Mouse (Mus musculus) small intestine, adult 2 months (tissue): ENCODE data around the gene Lamb2. TPM values are rescaled to one million over a fixed set of nuclear protein-coding genes. Genes with fewer than 3 reads are reported as not detected.

ENCODE experiments used
- H3K27ac ChIP-seq: fragments of 200-500 bp; 2 replicates; pipeline ENCODE4 v1.5.1; 2012; ENCODE audit warnings: low read depth, low read length, control low read depth, inconsistent platforms; ENCODE audit not compliant: insufficient read depth
- H3K27me3 ChIP-seq: fragments of 200-500 bp; 2 replicates; pipeline ENCODE4 v1.6.1; 2012; ENCODE audit warnings: mild to moderate bottlenecking, moderate library complexity, low read length, inconsistent platforms; ENCODE audit not compliant: control insufficient read depth, insufficient read depth
- H3K36me3 ChIP-seq: fragments of 200-500 bp; 2 replicates; pipeline ENCODE4 v1.6.1; 2012; ENCODE audit warnings: mild to moderate bottlenecking, low read length, control low read depth, inconsistent platforms; ENCODE audit not compliant: control insufficient read depth, insufficient read depth
- H3K4me1 ChIP-seq: fragments of 200-500 bp; 2 replicates; pipeline ENCODE4 v1.6.1; 2012; ENCODE audit warnings: low read length, inconsistent platforms, mixed read lengths; ENCODE audit not compliant: control insufficient read depth, insufficient read depth, insufficient read length
- H3K4me3 ChIP-seq: fragments of 200-500 bp; 2 replicates; pipeline ENCODE4 v1.5.1; 2012; ENCODE audit warnings: low read depth, mild to moderate bottlenecking, control low read depth, inconsistent platforms, low read length, moderate library complexity
- CTCF ChIP-seq: fragments of 200-500 bp; IDR thresholded peaks from 2 replicates; pipeline ENCODE4 v1.5.1; 2012; ENCODE audit warnings: low read depth, mild to moderate bottlenecking, control low read depth, inconsistent platforms, low read length, moderate library complexity, mixed read lengths; ENCODE audit not compliant: insufficient replicate concordance, insufficient read length; ENCODE audit errors: extremely low read depth
- POLR2A ChIP-seq: fragments of 200-500 bp; IDR thresholded peaks from 2 replicates; pipeline ENCODE4 v1.6.1; 2012; ENCODE audit warnings: low read depth, mild to moderate bottlenecking, control low read depth, inconsistent platforms, low read length, moderate library complexity
- WGBS: fragments of 180-500 bp; shearing (Covaris S2); methylation state at CpG from one replicate; pipeline ENCODE4 v1.1.7; 2018; 5-methylcytosine and 5-hydroxymethylcytosine counted together
- polyA plus RNA-seq: library from polyadenylated mRNA; depleted of rRNA; stranded (reverse); fragments of >200 nt; gene quantifications from 2 replicates; pipeline ENCODE4 v1.2.3, GENCODE M21; 2012

Lamb2 gene
- polyA plus RNA-seq, 1 experiment: 22.3 TPM

DNA sequence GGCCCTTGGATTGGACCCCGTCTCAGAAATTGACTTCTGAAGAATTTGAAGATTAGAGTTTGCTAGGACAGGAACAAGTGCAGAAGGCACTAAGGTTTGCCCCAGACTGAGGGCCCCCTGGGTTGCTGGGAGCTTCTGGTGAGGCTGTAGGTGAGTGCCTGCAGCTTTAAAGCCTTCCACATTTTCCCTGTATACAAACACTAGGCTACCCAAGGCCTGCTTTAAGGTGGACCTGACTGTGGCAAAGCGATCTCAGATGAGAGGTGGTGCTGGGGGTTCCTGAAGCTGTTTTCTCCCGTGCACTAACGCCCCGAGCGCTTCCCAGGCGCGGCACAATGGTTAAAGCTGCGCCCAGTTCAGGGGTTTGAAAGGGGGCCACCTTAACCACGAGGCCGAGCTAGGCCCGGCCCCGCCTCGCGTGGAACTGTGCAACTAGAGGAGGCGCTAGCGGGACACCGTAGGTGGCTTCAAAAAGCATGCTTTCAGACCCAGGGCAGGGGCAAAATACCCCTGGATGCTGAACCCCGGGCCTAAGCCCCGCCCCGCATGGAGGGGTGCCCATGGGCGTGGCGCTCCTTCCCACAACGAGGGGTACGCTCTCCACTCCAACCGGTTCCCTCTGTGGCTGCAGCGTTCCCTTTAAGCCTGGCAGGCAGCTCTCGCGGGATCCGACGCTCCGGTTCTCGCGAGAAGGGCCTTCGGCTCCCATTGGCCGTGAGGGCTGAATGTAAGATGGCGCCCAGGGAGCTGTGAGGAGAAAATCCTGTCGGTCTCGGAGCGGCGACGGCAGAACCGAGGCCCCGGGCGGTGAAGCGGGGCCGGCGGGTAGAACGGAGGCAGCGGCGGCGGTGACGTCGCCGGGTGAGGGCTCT is 37.1 kb downstream of the Lamb2 start, which contains the start of gene Qrich1:
Gene Qrich1, plus strand, starts transcription at position 427 of the 872 bp plus-strand sequence.
- Histone ChIP-seq H3K36me3 (peaks cover 36% of the 10 kb centered on the region), H3K4me3 (peak within 1 kb of the TSS; percentile 99), H3K4me1 (peaks cover 12% of the 10 kb centered on the region; the same call in 1 of the 2 replicates), H3K27ac (peak within 1 kb of the TSS; percentile 85), H3K27me3 (no peaks in the 10 kb centered on the region)
- 1% methylated on average over 55 of the region's 55 CpGs for WGBS
- TF ChIP-seq CTCF: 0 out of 2 replicates have a peak, but pooled peaks have one; percentile 5
- peak; percentile 91 for TF ChIP-seq POLR2A

DNA sequence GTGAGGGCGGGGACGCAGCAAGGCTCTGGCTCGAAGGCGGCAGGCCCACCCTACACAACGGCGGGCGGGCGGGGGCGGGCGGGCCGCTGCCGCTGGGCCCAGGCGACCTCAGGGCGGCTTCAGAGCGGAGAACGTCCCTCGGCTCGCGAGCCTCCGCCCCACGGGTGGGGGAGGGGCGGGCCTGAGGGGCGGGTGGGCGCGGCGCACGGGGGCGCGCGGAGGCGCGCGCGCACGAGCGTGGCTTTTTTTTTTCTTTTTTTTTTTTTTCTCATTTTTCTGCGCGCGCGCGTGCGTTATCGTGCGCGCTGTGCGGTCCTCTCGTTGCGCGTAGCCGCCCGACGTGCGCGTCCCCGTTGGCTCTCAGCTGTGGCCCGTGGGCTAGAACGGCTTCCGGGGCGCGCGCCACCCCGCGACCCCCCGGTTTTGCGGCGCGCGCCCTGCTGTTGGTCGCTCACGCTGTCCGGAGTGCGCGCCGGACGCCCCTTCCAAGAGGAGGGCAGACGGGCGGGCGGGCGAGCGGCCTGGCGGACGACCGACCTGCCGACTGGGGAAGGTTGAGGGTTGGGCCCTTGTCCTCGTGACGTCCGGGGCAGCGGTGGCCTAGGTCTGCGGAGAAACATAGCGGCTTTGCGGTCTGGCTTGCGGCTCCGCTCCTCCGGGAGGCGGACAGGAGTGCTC is 37.9 kb downstream of the Lamb2 start:
- Histone ChIP-seq H3K27ac (peak overlapping the region; percentile 85), H3K36me3 (peaks cover 33% of the 10 kb centered on the region), H3K4me3 (peak overlapping the region; percentile 99), H3K4me1 (peaks cover 12% of the 10 kb centered on the region; the same call in 1 of the 2 replicates), H3K27me3 (no peaks in the 10 kb centered on the region)
- under 1% methylated on average over 87 of the region's 95 CpGs for WGBS
- TF ChIP-seq POLR2A: no peak
- no peak for TF ChIP-seq CTCF

DNA sequence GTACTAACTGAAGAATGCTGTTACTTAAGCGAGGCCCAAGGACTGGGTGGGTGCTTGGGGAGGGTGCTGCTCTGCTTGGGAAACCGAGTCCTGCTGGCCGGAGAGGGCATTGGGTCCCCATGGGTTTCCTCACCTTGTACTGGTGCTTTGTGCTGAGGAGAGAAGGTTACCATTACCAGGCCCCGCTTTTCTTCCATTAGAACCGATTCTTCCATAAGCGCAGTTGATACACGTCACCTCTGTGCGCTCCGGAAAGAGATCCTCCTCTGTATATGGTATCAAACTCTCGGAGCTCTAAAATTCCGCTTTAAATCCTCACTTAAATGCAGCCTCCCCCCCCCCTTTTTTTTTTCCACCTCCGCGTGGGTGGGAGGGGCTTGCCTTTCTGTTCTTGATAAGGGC is 38.4 kb downstream of the Lamb2 start:
- TF ChIP-seq CTCF: no peak
- TF ChIP-seq POLR2A: no peak
- under 1% methylated on average over 13 of the region's 13 CpGs for WGBS
- Histone ChIP-seq H3K27me3 (no peaks in the 10 kb centered on the region), H3K4me1 (peaks cover 7% of the 10 kb centered on the region; the same call in 1 of the 2 replicates), H3K27ac (peak overlapping the region; percentile 85), H3K36me3 (peaks cover 27% of the 10 kb centered on the region), H3K4me3 (peak overlapping the region; percentile 99)

DNA sequence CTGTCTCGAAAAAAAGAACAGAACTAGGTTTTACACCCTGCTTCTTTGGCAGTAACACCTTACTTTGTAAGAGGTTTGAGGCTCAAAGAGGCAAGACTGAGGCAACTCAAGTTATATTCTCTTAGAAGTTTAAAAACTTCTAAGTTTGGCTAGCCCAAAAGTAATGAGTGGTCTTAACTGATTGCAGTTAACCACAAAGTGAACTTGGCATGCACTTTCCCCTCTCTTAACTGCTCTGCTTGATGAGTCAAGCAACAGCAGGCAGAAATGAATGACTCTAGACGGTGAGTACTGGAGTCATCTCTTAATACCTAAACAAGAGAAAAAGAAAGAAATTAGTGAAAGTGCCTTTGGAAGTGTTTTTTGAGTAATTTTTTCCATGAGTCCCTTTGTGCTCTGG is 42.1 kb downstream of the Lamb2 start:
- H3K27me3 ChIP-seq: no peaks in the 10 kb centered on the region
- H3K27ac ChIP-seq: no peak overlapping the region
- no peak overlapping the region for H3K4me3 ChIP-seq
- no peaks in the 10 kb centered on the region for H3K4me1 ChIP-seq
- 39% methylated on average over 2 of the region's 2 CpGs for whole genome bisulfite sequencing
- H3K36me3 ChIP-seq: peaks cover 9% of the 10 kb centered on the region; the same call in 1 of the 2 replicates
- no peak for TF ChIP-seq POLR2A
- TF ChIP-seq CTCF: no peak

DNA sequence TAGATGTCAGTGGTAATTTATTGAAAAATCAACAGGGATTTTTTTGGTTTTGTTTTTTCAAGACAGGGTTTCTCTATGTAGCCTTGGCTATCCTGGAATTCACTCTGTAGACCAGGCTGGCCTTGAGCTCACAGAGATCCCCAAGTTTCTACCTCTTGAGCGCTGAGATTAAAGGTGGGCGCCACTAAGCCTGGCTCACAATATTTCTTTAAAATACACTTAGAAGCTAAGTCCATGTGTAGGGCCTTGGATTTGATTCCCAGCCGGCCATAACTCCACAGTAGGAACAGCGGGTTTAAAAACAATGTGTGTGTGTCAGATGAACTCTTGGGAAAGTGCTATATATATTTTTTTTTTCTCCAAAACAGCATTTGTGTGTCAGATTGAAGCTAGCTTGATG is 43.8 kb downstream of the Lamb2 start:
- Histone ChIP-seq H3K4me1 (no peaks in the 10 kb centered on the region), H3K27me3 (no peaks in the 10 kb centered on the region), H3K27ac (no peak overlapping the region), H3K4me3 (no peak overlapping the region), H3K36me3 (peaks cover 10% of the 10 kb centered on the region)
- no peak for TF ChIP-seq CTCF
- TF ChIP-seq POLR2A: no peak
- 95% methylated on average over 4 of the region's 4 CpGs for WGBS

DNA sequence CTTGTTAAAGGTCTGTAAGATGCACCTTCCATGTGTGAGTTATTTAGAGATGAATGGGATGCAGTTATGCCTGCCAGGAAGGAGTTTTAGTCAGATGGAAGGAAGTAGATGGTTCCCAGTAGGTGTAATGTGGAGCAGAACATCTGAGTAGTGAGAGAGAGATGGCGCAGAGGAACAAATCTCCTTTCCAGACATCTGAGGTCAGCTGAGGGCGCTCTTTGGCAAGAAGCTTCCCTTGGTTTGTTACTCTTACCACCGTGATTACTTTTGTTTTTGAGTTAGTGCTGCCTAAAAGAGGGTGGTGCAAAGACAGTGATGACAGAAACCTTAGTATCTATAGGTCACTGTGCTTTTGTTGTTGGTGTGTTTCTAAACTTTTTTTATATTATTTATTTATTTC is 45.9 kb downstream of the Lamb2 start:
- TF ChIP-seq POLR2A (no peak), CTCF (no peak)
- peaks cover 23% of the 10 kb centered on the region for H3K36me3 ChIP-seq
- 61% methylated on average over 3 of the region's 3 CpGs for WGBS
- H3K4me3 ChIP-seq: no peak overlapping the region
- H3K27ac ChIP-seq: no peak overlapping the region
- H3K4me1 ChIP-seq: no peaks in the 10 kb centered on the region
- no peaks in the 10 kb centered on the region for H3K27me3 ChIP-seq

DNA sequence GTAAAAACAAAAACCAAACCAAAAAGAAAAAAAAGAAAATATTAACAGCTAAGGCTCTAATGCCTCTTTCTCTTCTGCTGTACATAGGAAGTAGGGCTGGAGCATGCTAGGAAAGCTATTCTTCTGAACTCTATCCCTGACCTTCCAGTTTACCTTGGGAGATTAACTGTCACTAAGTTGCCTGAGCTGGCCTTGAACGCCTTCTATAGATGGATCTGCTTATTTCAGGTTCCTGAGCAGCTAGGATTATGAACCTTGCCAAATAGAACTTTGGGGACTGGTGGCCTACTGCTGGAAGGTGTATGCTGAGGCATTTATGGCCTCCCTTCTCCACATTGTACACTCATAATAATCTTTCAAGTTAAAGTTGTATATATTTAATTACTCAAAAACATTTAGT is 51.4 kb downstream of the Lamb2 start:
- Histone ChIP-seq H3K4me1 (no peaks in the 10 kb centered on the region), H3K27ac (no peak overlapping the region), H3K36me3 (peaks cover 59% of the 10 kb centered on the region), H3K4me3 (no peak overlapping the region), H3K27me3 (no peaks in the 10 kb centered on the region)
- TF ChIP-seq CTCF (no peak), POLR2A (no peak)
- 90% methylated on average over 1 of the region's 1 CpGs for WGBS
